ENCODE assay signal across 8 mouse cellular contexts in genomic region chrX:106186713-106187649, GRCm38 (mm10). TPM values are rescaled to one million over a fixed set of nuclear protein-coding genes. Genes with fewer than 3 reads are reported as not detected.
A peak's percentile ranks its signal among the peaks of the same experiment; 100 is the strongest.
DNase-seq lines count a peak whose midpoint lies in the region; ATAC-seq lines count a peak whose summit lies in the region.

TSS of gene Pgk1 (plus strand) at chrX:106187100.

- DNase-seq in adrenal gland, adult (ENCODE audit: inconsistent age in 2 of 2, low spot score in 1 of 2), result peak; percentile 93 to 95
- peak; percentile 95 for DNase-seq in embryo, embryonic 10.5 days (ENCODE audit: low spot score)
- DNase-seq in gastrocnemius, postnatal 14 days, result peak; percentile 90
- DNase-seq in left cerebral cortex, postnatal 10 days (ENCODE audit: extremely low spot score in 1 of 2, low spot score in 2 of 2), result peak; percentile 91 to 95
- peak; percentile 91 for DNase-seq in right cerebral cortex, postnatal 25 days
- DNase-seq in urinary bladder, postnatal 4 days (ENCODE audit: low spot score in 2 of 2), result peak; percentile 80 to 88

- peak; percentile 96 for ATAC-seq in inflammation-experienced regulatory T-cells, adult 6 months
- peak; percentile 99 for ATAC-seq in megakaryocyte-erythroid progenitor cell, adult 5-6 weeks (replicated peaks; ENCODE audit: low FRiP score, low TSS enrichment, poor library complexity, severe bottlenecking)

- intact Hi-C loops in gastrocnemius, postnatal 14 days (cut with DNase I; ENCODE audit: low total_unique reads), result no loop called here
- intact Hi-C loops in left cerebral cortex, postnatal 10 days (cut with DNase I), result no loop called here

RNA-seq across cellular contexts. Expression of gene Pgk1, which starts in this region (rescaled TPM):
- total RNA-seq in gastrocnemius, postnatal 14 days (2021), result 1,000 to 10,000 TPM; 1,326 to 1,532 TPM
- 100 to 1,000 TPM; 137 to 227 (median 157) TPM for polyA plus RNA-seq in inflammation-experienced regulatory T-cells, adult 6 months (2017; shearing (Covaris generic))
- total RNA-seq in left cerebral cortex, postnatal 10 days (2021), result 100 to 1,000 TPM; 307 to 351 TPM
- 145 and 149 TPM in 2 replicates for total RNA-seq in megakaryocyte-erythroid progenitor cell, adult 5-6 weeks (2014; fragmentation: Nextera tagmentation)
- 164 and 169 TPM in 2 replicates for total RNA-seq in megakaryocyte-erythroid progenitor cell, adult 5-6 weeks (2017)

Comparison
In these comparisons a context has a peak if more than half of its experiments do, and no peak if none do; other contexts are left out.
1. Peak in every context shown above with its lines: DNase-seq and ATAC-seq.